Mouse (Mus musculus) bone marrow macrophage, adult 2 months (primary cell): Measurements from ENCODE around the gene Rras.

Source experiments
- CTCF ChIP-seq: IDR thresholded peaks from 2 replicates; pipeline ENCODE4 v1.5.1; 2012; ENCODE audit warnings: low read depth, mild to moderate bottlenecking, low read length, moderate library complexity
- POLR2A ChIP-seq: IDR thresholded peaks from 2 replicates; pipeline ENCODE4 v1.6.1; 2012; ENCODE audit warnings: mild to moderate bottlenecking, low read depth, low read length, borderline replicate concordance

- no peak for TF ChIP-seq CTCF
- TF ChIP-seq POLR2A, result no peak
These were observed 25.5 kb downstream of the Rras start for GRCm38 (mm10) chr7:45043307-45043706.
